Mouse (Mus musculus) liver, postnatal 0 days (tissue): ENCODE results near the gene Cic.

Experiments
- CTCF ChIP-seq: sonication (generic); IDR thresholded peaks from 2 replicates; pipeline ENCODE4 v1.5.1; 2016; ENCODE audit warnings: antibody characterized with exemption, low read depth
- EP300 ChIP-seq: IDR thresholded peaks from 2 replicates; pipeline ENCODE4 v1.6.1; 2016; ENCODE audit warnings: antibody characterized with exemption, low read depth, mild to moderate bottlenecking

DNA sequence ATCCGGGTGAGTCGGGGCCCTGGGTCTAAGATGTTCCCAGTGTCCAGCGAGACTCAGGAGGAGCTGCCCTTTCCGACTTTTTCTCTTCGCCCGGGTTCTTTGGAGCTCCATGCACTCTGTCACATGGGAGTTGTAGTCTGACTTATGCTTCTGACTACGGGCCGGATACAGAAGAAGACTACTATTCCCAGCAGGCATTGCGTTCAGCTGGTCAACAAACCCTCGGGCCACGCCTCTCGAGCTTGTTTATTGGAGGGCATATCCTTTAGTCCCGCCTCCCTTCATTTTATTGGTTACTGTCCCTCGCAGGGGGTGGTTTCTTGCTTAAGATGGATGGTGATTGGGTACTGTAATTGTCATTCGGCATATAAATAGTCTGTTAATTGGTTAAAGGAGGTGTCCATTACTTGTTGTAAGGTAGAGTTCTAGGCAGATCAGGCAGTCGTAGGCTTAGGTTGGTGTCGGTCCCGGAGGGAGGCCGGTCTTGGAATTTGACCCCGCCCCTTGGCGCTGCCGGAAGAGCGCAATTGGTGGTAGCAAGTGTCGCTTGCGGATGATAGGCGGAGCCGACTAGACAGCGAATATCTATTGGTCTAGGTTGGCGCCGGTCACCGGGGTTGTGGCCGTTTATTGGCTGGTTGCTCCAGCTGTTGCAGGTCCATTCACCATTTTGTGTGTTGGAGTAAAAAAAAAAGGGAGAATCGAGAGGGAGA is 403 bp downstream of the Cic start:
- no peak for TF ChIP-seq CTCF
- peak; percentile 82 for TF ChIP-seq EP300
